Mouse (Mus musculus) liver, embryonic 11.5 days (tissue): ENCODE data around the gene Bmp5. TPM values are rescaled to one million over a fixed set of nuclear protein-coding genes. Genes with fewer than 3 reads are reported as not detected.
A peak's percentile ranks its signal among the peaks of the same experiment; 100 is the strongest.

Source experiments
- ATAC-seq: fragments of 200-750 bp; cut with Nextera tagmentation; replicated peaks from 2 replicates; pipeline ENCODE4 v1.8.0; 2017; ENCODE audit warnings: moderate number of reproducible peaks, mild to moderate bottlenecking, moderate TSS enrichment, moderate library complexity; ENCODE audit not compliant: low FRiP score
- DNase-seq: peaks from one replicate; pipeline ENCODE4 v3.0.0-alpha.2; 2017; ENCODE audit warnings: low spot score
- H3K27ac ChIP-seq: fragments of 300-500 bp; sonication (generic); 2 replicates; pipeline ENCODE4 v1.5.1; 2014; ENCODE audit warnings: mild to moderate bottlenecking, low read depth, low read length, control low read depth
- H3K27me3 ChIP-seq: fragments of 300-500 bp; sonication (generic); replicated peaks from 2 replicates; pipeline ENCODE4 v1.6.1; 2014; ENCODE audit warnings: low read length, mixed read lengths; ENCODE audit not compliant: control insufficient read depth, insufficient read depth
- H3K36me3 ChIP-seq: fragments of 300-500 bp; sonication (generic); 2 replicates; pipeline ENCODE4 v1.6.1; 2014; ENCODE audit warnings: mild to moderate bottlenecking, low read length, moderate library complexity, mixed read lengths; ENCODE audit not compliant: control insufficient read depth, insufficient read depth
- H3K4me1 ChIP-seq: fragments of 300-500 bp; sonication (generic); replicated peaks from 2 replicates; pipeline ENCODE4 v1.6.1; 2014; ENCODE audit warnings: low read length, mixed read lengths; ENCODE audit not compliant: control insufficient read depth, insufficient read depth
- H3K4me2 ChIP-seq: fragments of 300-500 bp; sonication (generic); 2 replicates; pipeline ENCODE4 v1.6.1; 2014; ENCODE audit warnings: mild to moderate bottlenecking, control low read depth, moderate library complexity
- H3K4me3 ChIP-seq: fragments of 300-500 bp; sonication (generic); 2 replicates; pipeline ENCODE4 v1.5.1; 2014; ENCODE audit warnings: low read depth, low read length, control low read depth
- H3K9ac ChIP-seq: fragments of 300-500 bp; sonication (generic); 2 replicates; pipeline ENCODE4 v1.6.1; 2014; ENCODE audit warnings: low read depth, low read length, control low read depth
- H3K9me3 ChIP-seq: fragments of 300-500 bp; sonication (generic); 2 replicates; pipeline ENCODE4 v1.6.1; 2016; ENCODE audit warnings: low read length, inconsistent platforms, mixed read lengths; ENCODE audit not compliant: control insufficient read depth
- WGBS: fragments of 180-500 bp; shearing (Covaris S2); extraction: QIAGEN DNeasy Blood & Tissue Kit; methylation state at CpG from one replicate; pipeline ENCODE4 v1.1.7; 2014; 5-methylcytosine and 5-hydroxymethylcytosine counted together
- polyA plus RNA-seq: library from polyadenylated mRNA; unstranded; fragments of >200 nt; fragmentation: Nextera tagmentation; extraction: Ambion mirVana; gene quantifications from 2 replicates; pipeline ENCODE4 v1.2.1, GENCODE M21; 2014

Gene Bmp5
- polyA plus RNA-seq, 1 experiment from 2014 or later, result 4.6 TPM

DNA sequence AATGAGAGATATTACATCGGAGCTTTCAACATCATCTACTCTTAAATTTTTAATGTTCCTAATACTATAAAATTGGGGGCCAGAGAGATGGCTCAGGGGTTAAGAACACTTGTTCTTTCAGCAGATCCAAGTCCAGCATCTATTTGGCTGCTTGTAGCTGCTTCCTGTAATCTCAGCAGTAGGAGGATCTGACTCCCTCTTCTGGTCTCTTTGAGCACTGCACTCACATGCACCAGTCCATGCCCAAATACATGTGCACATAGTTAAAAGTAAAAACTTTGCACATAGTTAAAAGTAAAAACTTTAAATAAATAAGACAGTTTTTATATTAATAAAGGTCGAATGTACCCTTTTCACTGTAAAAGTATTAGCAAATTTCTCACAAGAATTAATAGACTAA, 130.3 kb downstream of the Bmp5 start:
- Histone ChIP-seq H3K4me3 (no peak overlapping the region), H3K4me2 (no peak overlapping the region), H3K4me1 (no peaks in the 10 kb centered on the region), H3K27ac (no peak overlapping the region), H3K27me3 (no peaks in the 10 kb centered on the region), H3K9ac (no peak overlapping the region), H3K9me3 (no peaks in the 10 kb centered on the region), H3K36me3 (no peaks in the 10 kb centered on the region)
- WGBS, result 46% methylated on average over 2 of the region's 2 CpGs
- DNase-seq (no peak), ATAC-seq (no peak)

DNA sequence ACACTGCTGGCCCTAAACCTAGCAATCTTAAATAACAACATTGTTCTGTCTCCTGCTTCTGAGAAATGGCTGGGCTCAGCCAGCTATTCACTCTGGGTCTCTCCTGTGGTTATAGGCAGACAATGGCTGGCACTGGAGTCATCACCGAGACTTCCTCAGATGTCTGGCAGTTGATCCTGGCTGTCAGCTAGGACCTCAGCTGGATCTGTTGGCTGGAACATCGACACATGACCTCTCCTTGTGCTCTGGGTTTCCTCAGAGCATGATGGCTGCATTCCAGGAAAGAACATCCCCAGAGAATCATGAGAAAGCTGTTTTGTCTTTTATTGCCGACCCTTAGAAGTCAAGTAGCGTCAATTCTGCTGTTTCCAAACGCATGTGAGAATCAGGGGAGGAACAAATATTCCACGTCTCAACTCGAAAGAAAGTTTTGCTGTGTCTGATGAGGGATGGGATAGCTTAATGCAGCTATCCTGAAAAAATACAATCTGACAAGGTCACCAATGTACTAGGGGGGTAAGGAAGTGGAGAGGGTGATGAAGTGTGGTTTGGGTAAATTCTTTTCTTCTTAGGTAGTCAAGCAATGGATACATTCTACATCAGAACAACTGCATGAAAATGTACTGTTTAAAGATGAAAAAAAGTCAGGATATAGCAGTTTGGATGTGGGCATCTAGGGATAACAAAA, 135.1 kb downstream of the Bmp5 start:
- H3K27ac ChIP-seq, result no peak overlapping the region
- H3K4me1 ChIP-seq, result no peaks in the 10 kb centered on the region
- no peak overlapping the region for H3K4me2 ChIP-seq
- no peak overlapping the region for H3K9ac ChIP-seq
- ATAC-seq, result no peak
- H3K9me3 ChIP-seq, result no peaks in the 10 kb centered on the region
- H3K4me3 ChIP-seq, result no peak overlapping the region
- no peaks in the 10 kb centered on the region for H3K36me3 ChIP-seq
- WGBS, result 49% methylated on average over 7 of the region's 7 CpGs
- DNase-seq, result no peak
- no peaks in the 10 kb centered on the region for H3K27me3 ChIP-seq

DNA sequence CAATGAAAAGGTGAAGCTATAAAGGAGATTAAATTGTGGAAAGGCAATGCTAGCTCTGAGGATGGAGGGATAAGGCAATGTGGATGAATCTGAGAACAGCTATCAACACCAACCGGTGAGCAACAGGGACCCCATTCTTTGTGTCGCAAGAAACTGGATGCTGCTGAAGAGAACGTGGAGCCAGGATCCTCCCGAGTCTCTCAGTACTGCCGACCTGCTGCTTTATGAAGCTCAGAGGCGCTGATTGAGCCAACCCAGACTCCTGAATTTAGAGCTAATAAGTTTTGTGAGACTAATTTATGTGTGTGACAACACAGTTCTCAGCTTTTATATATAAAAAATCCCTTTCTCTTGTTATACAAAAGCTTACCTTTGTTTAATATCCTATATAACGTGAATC, 136.4 kb downstream of the Bmp5 start:
- H3K36me3 ChIP-seq, result no peaks in the 10 kb centered on the region
- DNase-seq (no peak), ATAC-seq (no peak)
- H3K27ac ChIP-seq, result no peak overlapping the region
- no peak overlapping the region for H3K4me2 ChIP-seq
- no peaks in the 10 kb centered on the region for H3K4me1 ChIP-seq
- H3K4me3 ChIP-seq, result no peak overlapping the region
- H3K27me3 ChIP-seq, result no peaks in the 10 kb centered on the region
- H3K9me3 ChIP-seq, result no peaks in the 10 kb centered on the region
- 71% methylated on average over 7 of the region's 7 CpGs for WGBS
- H3K9ac ChIP-seq, result no peak overlapping the region

DNA sequence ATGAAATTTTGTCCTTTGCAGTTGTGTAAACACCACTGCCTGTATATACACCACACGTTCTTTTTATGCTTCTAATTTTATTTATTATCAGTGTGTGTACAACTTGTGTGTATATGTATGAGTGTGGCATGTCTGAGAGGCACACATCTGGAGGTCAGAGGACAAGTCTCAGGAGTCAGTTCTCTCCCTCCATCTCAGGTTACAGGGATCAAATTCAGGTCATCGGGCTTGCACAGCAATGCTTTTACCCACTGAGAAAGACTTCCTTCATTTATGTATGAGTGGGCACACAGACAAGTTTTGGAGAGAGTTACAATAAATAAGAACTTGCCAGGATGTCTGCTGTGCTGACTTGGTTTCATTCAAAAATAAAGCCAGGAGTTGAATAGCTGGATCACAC, 140.9 kb downstream of the Bmp5 start:
- no peaks in the 10 kb centered on the region for H3K36me3 ChIP-seq
- 46% methylated on average over 2 of the region's 2 CpGs for WGBS
- no peaks in the 10 kb centered on the region for H3K4me1 ChIP-seq
- no peak overlapping the region for H3K9ac ChIP-seq
- ATAC-seq, result no peak
- no peak overlapping the region for H3K27ac ChIP-seq
- no peak overlapping the region for H3K4me2 ChIP-seq
- no peak overlapping the region for H3K4me3 ChIP-seq
- no peaks in the 10 kb centered on the region for H3K27me3 ChIP-seq
- DNase-seq, result no peak
- no peaks in the 10 kb centered on the region for H3K9me3 ChIP-seq

DNA sequence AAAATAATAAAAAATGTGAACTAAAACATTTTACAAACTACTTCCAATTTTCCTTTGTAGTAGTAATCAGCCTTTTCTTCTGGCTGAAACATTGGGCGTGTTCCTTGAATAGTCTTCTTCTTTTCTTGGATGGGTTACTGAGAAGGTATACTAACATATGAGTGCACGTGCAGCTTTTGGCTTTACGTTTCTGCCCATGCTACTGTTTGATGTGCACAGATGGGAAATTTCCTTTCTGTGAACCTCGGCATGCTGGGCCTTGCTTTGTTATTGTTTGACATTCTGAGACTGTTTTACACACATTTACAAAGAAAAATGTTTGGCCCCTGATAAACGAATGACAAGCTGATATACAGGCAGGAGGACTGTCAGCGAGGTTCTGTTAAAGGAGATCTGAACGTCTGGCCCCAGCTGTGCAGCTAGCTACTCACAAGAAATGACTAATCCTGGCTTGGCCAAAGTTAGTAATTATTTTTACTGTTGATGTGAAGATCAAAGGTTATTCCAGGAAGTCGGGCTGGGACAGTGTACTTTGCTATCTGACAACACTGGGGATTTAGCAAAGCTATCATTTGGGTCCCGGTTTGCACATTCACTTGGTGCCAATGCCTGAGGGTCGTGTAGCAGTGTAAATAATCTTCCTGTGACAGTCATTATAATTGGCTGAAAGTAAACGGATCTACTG, 152.2 kb downstream of the Bmp5 start:
- Histone ChIP-seq H3K9ac (no peak overlapping the region), H3K4me3 (no peak overlapping the region), H3K4me2 (no peak overlapping the region), H3K4me1 (peaks cover 6% of the 10 kb centered on the region; the same call in 1 of the 2 replicates), H3K36me3 (no peaks in the 10 kb centered on the region), H3K27ac (no peak overlapping the region), H3K9me3 (no peaks in the 10 kb centered on the region), H3K27me3 (no peaks in the 10 kb centered on the region)
- ATAC-seq (peak; percentile 81), DNase-seq (no peak)
- 42% methylated on average over 11 of the region's 11 CpGs for WGBS

DNA sequence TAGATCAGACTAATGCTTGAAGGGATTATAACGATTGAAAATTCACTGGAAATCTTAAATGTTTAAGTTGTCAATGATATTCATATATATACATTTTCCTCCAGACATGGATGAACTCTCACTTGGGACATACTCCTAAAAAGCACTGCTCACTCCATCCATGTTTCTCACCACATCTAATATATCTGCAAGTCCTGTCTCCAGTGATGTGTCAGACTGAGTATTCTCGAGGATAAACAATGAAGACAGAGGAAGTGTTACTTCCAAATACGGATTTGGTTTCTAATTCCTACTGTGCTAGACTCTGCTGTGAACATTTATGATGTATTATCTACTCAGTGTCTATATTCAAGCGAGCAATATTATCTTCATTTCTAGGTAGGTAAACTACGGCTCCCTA, 152.9 kb downstream of the Bmp5 start:
- Histone ChIP-seq H3K4me3 (no peak overlapping the region), H3K4me1 (peaks cover 6% of the 10 kb centered on the region; the same call in 1 of the 2 replicates), H3K36me3 (no peaks in the 10 kb centered on the region), H3K27ac (no peak overlapping the region), H3K4me2 (no peak overlapping the region), H3K27me3 (no peaks in the 10 kb centered on the region), H3K9ac (no peak overlapping the region), H3K9me3 (no peaks in the 10 kb centered on the region)
- no peak for ATAC-seq
- WGBS, result 66% methylated on average over 5 of the region's 5 CpGs
- DNase-seq, result no peak

DNA sequence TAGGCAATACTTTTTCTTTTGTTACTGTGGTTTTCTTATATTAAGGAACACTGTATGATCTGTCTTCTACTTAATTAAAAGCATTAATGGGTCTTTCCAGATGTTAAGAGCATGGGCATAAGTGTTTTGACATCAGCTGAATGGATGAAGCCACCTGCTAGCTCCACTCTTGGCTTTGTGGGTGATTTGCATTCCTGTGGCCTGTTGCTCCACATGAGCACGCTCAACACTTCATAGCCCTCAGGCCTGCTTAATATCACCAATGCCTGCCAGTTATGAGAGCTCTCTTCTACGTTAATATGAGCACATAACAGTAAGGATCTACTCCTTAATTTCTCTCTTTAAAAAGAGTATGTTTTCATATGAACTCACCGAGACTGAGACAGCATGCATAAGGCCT, 169.5 kb downstream of the Bmp5 start:
- H3K36me3 ChIP-seq, result no peaks in the 10 kb centered on the region
- H3K4me2 ChIP-seq, result no peak overlapping the region
- no peak overlapping the region for H3K4me3 ChIP-seq
- H3K27ac ChIP-seq, result no peak overlapping the region
- H3K27me3 ChIP-seq, result no peaks in the 10 kb centered on the region
- no peak overlapping the region for H3K9ac ChIP-seq
- ATAC-seq (no peak), DNase-seq (no peak)
- WGBS, result 78% methylated on average over 3 of the region's 3 CpGs
- no peaks in the 10 kb centered on the region for H3K4me1 ChIP-seq
- H3K9me3 ChIP-seq, result no peaks in the 10 kb centered on the region
